Mouse (Mus musculus) heart, embryonic 16.5 days (tissue): Measurements from ENCODE around the gene Dtx3l. TPM values are rescaled to one million over a fixed set of nuclear protein-coding genes. Genes with fewer than 3 reads are reported as not detected.
"Not testable (repeated sequence)": the region's sequence is repeated elsewhere in the genome, so short reads cannot be mapped to it uniquely, and the experiment has no call there.

ENCODE experiments used
- ATAC-seq: fragments of 200-750 bp; cut with Nextera tagmentation; replicated peaks from 2 replicates; pipeline ENCODE4 v1.8.0; 2017; ENCODE audit warnings: moderate number of reproducible peaks; ENCODE audit not compliant: insufficient read depth, low FRiP score; ENCODE audit errors: extremely low read depth
- H3K27ac ChIP-seq: fragments of 300-500 bp; sonication (generic); 2 replicates; pipeline ENCODE4 v1.5.1; 2014; ENCODE audit warnings: mild to moderate bottlenecking, low read length, control low read depth, moderate library complexity
- H3K27me3 ChIP-seq: fragments of 300-500 bp; sonication (generic); 2 replicates; pipeline ENCODE4 v1.6.1; 2014; ENCODE audit warnings: low read length, mixed read lengths; ENCODE audit not compliant: control insufficient read depth, insufficient read depth
- H3K36me3 ChIP-seq: fragments of 300-500 bp; sonication (generic); 2 replicates; pipeline ENCODE4 v1.6.1; 2014; ENCODE audit not compliant: control insufficient read depth, insufficient read depth
- H3K4me1 ChIP-seq: fragments of 300-500 bp; sonication (generic); 2 replicates; pipeline ENCODE4 v1.6.1; 2014; ENCODE audit warnings: low read length, mixed read lengths; ENCODE audit not compliant: control insufficient read depth, insufficient read depth
- H3K4me2 ChIP-seq: fragments of 300-500 bp; sonication (generic); 2 replicates; pipeline ENCODE4 v1.6.1; 2014; ENCODE audit warnings: low read depth, mild to moderate bottlenecking, control low read depth, low read length
- H3K4me3 ChIP-seq: fragments of 300-500 bp; sonication (generic); 2 replicates; pipeline ENCODE4 v1.5.1; 2014; ENCODE audit warnings: mild to moderate bottlenecking, control low read depth, low read length
- H3K9ac ChIP-seq: fragments of 300-500 bp; sonication (generic); 2 replicates; pipeline ENCODE4 v1.6.1; 2014; ENCODE audit warnings: low read length, control low read depth
- H3K9me3 ChIP-seq: fragments of 300-500 bp; sonication (generic); replicated peaks from 2 replicates; pipeline ENCODE4 v1.6.1; 2016; ENCODE audit warnings: low read length; ENCODE audit not compliant: control insufficient read depth
- WGBS: fragments of 180-500 bp; shearing (Covaris S2); extraction: QIAGEN DNeasy Blood & Tissue Kit; methylation state at CpG from one replicate; pipeline ENCODE4 v1.1.7; 2014; 5-methylcytosine and 5-hydroxymethylcytosine counted together
- polyA plus RNA-seq: library from polyadenylated mRNA; unstranded; fragments of >200 nt; fragmentation: Nextera tagmentation; extraction: Ambion mirVana; gene quantifications from 2 replicates; pipeline ENCODE4 v1.2.1, GENCODE M21; 2015

Gene Dtx3l
- polyA plus RNA-seq, 1 experiment from 2014 or later = 9.4 TPM

DNA sequence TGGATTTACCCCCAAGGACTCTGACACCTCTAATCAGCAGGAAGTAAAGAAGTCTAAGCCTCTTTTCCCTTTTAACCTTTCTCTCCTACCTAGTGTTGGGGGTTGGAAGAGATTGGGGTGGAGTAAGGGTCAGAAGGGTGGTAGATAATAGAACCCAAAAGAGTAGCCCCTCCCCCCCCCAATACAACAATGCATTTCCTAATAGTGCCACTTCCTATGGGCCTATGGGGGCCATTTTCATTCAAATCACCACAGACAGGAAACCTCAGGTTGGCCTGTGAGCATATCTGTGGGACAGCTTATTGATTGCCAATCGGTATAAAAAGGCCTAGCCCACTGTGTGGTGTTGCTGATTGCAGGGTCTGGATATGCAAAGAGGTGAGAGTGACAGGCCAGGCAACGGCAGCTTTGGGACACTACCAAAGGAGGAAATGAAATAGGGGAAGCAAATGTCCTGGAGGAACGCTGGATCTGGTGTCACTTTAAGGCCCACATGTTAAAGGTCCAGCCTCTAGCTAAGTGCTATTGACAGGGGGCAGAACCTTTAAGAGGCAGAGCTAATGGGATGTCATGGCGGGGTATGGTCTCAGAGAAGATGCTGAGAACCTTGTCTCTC lies 34.7 kb downstream of the Dtx3l start:
- H3K9ac ChIP-seq = no peak overlapping the region
- no peaks in the 10 kb centered on the region for H3K36me3 ChIP-seq
- H3K4me3 ChIP-seq = no peak overlapping the region
- H3K27ac ChIP-seq = no peak overlapping the region
- 0 out of 2 replicates have a peak, but pooled peaks cover 4% of the 10 kb centered on the region for H3K9me3 ChIP-seq
- no peak overlapping the region for H3K4me2 ChIP-seq
- WGBS = 72% methylated on average over 4 of the region's 4 CpGs
- no peaks in the 10 kb centered on the region for H3K27me3 ChIP-seq
- H3K4me1 ChIP-seq = 0 out of 2 replicates have a peak, but pooled peaks cover 4% of the 10 kb centered on the region
- ATAC-seq = no peak

DNA sequence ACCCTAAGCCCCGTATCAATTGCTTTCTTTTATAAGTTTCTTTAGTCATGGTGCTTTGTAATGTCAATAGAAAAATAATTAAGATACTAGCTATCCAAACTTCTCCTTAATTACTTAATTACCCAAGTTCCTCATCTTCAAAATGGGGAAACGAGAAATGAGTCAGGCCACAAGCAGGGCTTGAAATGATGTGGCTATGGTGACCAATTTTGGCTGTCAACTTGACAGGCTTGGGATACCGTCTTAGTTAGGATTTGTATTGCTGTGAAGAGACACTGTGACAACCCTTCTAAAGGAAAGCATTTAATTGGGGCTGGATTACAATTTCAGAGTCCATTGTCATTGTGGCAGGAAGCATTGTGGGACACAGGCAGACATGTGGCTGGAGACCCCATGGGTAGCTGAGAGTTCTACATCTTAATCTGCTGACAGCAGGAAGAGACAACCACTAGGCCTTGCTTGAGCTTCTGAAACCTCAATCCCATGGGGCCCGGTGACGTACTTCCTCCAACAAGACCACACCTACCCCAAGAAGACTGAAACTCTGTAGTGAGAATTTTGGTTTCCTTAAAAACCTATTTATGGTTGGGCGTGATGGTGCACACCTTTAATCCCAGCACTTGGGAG lies 35.8 kb downstream of the Dtx3l start:
- H3K4me2 ChIP-seq = no peak overlapping the region
- H3K4me1 ChIP-seq = 0 out of 2 replicates have a peak, but pooled peaks cover 4% of the 10 kb centered on the region
- H3K27ac ChIP-seq = no peak overlapping the region
- H3K9me3 ChIP-seq = 0 out of 2 replicates have a peak, but pooled peaks cover 4% of the 10 kb centered on the region
- H3K27me3 ChIP-seq = no peaks in the 10 kb centered on the region
- no peak for ATAC-seq
- H3K4me3 ChIP-seq = no peak overlapping the region
- H3K9ac ChIP-seq = no peak overlapping the region
- no peaks in the 10 kb centered on the region for H3K36me3 ChIP-seq
- WGBS = 89% methylated on average over 6 of the region's 6 CpGs

DNA sequence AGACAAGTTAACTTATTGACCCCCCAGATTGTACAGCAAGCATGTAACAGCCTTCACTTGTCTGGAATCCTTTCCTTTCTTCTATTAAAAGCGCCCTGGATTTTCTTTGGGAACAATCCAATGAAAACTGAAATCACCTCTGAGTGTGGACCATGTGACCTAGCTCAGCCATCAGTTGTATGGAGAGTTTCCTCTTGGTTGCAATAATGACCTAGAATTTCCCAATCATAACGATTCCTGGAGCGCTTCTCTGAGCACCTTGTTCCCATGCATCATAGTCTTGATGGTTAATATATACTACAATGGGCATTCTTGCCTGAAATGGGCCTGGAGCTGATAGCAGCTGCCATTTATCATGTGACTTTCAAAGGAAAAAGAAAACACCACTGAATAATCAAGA lies 38.4 kb downstream of the Dtx3l start:
- no peaks in the 10 kb centered on the region for H3K27me3 ChIP-seq
- ATAC-seq = no peak
- H3K4me2 ChIP-seq = no peak overlapping the region
- H3K9ac ChIP-seq = no peak overlapping the region
- no peaks in the 10 kb centered on the region for H3K36me3 ChIP-seq
- no peak overlapping the region for H3K4me3 ChIP-seq
- WGBS = 81% methylated on average over 3 of the region's 3 CpGs
- H3K4me1 ChIP-seq = no peaks in the 10 kb centered on the region
- 0 out of 2 replicates have a peak, but pooled peaks cover 4% of the 10 kb centered on the region for H3K9me3 ChIP-seq
- H3K27ac ChIP-seq = no peak overlapping the region

DNA sequence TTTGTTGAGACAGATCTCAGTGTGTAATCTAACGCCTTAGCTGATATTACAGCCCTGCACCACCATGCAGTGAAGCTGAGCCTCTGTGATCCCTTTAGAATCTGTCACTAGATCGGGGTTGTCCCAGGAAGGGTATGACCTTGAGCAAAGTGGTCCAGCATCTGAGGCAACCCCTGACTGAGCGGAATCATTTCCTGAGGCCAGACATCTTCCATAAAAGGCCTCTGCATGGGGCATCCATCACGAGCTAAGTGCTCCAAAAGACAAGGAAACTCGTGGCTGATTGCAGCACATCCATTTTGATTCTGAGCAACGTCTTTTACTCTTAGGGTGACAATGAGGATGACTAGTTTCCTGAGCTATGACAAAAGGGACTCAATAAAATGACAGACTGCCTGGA lies 44.0 kb downstream of the Dtx3l start:
- H3K27me3 ChIP-seq = no peaks in the 10 kb centered on the region
- ATAC-seq = no peak
- H3K4me1 ChIP-seq = no peaks in the 10 kb centered on the region
- H3K9me3 ChIP-seq = no peaks in the 10 kb centered on the region
- 57% methylated on average over 6 of the region's 6 CpGs for WGBS
- H3K4me2 ChIP-seq = no peak overlapping the region
- H3K36me3 ChIP-seq = no peaks in the 10 kb centered on the region
- no peak overlapping the region for H3K4me3 ChIP-seq
- no peak overlapping the region for H3K9ac ChIP-seq
- no peak overlapping the region for H3K27ac ChIP-seq

DNA sequence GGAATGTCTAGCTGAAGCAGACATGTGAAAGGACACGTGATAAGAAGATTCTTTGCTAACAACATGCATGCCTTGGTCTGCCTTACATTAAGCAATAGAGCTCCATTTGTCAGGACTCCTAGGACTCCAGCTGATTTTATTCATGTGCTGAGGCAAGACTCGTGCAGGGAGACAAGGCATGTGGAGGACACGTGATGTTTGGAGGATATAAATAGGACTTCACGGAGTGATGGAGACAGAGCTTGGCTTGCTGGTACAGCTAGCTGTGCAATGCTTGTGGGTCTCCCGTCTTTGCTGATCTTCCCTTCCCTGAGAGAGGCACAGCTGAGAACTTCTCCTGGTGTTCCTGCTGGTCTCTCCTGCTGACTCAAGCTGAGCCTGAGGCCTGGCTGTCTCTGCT lies 47.3 kb downstream of the Dtx3l start:
- WGBS = 41% methylated on average over 5 of the region's 5 CpGs

DNA sequence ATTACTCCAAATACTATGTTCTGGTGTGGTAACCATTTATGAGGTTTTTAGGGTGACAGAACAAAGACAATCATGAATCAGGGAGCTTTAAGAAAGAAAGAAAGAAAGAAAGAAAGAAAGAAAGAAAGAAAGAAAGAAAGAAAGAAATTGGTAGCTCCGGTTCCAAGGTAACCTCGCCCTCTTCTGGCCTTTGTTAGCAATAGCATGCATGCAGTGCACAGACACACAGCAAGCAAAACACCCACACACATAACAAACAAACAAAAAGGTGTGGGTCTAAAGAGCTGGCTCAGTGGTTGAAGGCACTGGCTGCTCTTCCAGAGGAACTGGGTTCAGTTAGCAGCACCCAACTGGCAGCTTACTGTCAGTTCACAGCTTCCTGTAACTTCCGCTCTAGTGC lies 48.3 kb downstream of the Dtx3l start:
- Histone ChIP-seq H3K4me1 (no peaks in the 10 kb centered on the region), H3K27ac (no peak overlapping the region), H3K4me3 (no peak overlapping the region), H3K36me3 (no peaks in the 10 kb centered on the region), H3K4me2 (no peak overlapping the region), H3K9ac (no peak overlapping the region), H3K27me3 (no peaks in the 10 kb centered on the region), H3K9me3 (0 out of 2 replicates have a peak, but pooled peaks cover 2% of the 10 kb centered on the region)
- ATAC-seq = no peak
- 72% methylated on average over 3 of the region's 3 CpGs for WGBS

More for the DNA sequence above, 47.3 kb downstream of the Dtx3l start:
- not testable (repeated sequence) for H3K27me3 ChIP-seq, H3K36me3 ChIP-seq, H3K9ac ChIP-seq, H3K4me3 ChIP-seq, ATAC-seq, H3K27ac ChIP-seq, H3K9me3 ChIP-seq, H3K4me1 ChIP-seq, H3K4me2 ChIP-seq

DNA sequence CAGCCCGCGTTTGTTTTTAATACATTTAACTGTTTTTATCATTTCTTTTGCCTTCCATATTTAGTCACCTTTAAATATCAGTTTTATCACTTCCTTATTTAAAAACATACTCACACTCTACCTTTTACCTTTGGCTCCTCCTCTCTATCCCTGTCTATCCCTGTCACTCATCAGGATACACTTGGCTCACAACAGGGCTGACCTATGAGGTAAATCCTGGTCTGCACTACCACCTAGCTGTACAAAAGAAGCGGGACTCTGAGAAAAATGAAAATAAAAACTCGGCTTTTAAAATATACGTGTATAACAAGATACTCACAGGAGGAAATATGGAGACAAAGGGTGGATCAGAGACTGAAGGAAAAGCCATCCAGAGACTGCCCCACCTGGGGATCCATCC lies 50.0 kb downstream of the Dtx3l start:
- Histone ChIP-seq H3K36me3 (no peaks in the 10 kb centered on the region), H3K9me3 (0 out of 2 replicates have a peak, but pooled peaks cover 2% of the 10 kb centered on the region), H3K27ac (no peak overlapping the region), H3K4me3 (no peak overlapping the region), H3K9ac (no peak overlapping the region), H3K27me3 (no peaks in the 10 kb centered on the region), H3K4me2 (no peak overlapping the region), H3K4me1 (no peaks in the 10 kb centered on the region)
- WGBS = 83% methylated on average over 5 of the region's 5 CpGs
- ATAC-seq = no peak

DNA sequence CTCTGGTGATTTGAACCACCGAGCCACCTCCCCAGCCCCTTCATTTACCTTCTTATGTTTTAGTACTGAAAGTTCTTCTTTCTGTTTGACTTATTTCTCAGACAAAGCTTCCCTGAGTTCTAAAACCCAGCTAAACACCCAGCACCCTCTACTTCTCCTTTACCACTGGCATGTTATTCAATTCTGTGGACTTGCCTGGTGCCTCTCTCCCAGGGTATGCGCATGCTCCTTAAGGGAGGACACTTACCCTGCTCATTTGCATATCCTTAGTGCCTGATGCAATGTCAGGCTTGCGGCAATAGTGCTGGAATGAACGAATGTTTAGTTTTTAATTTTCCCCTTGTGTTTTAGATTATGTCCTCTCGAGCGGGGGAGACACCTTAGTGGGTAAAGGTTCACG lies 50.8 kb downstream of the Dtx3l start:
- no peaks in the 10 kb centered on the region for H3K27me3 ChIP-seq
- no peaks in the 10 kb centered on the region for H3K4me1 ChIP-seq
- 77% methylated on average over 7 of the region's 7 CpGs for WGBS
- H3K27ac ChIP-seq = no peak overlapping the region
- no peaks in the 10 kb centered on the region for H3K36me3 ChIP-seq
- H3K9ac ChIP-seq = no peak overlapping the region
- H3K4me2 ChIP-seq = no peak overlapping the region
- H3K4me3 ChIP-seq = no peak overlapping the region
- no peak for ATAC-seq
- 0 out of 2 replicates have a peak, but pooled peaks cover 2% of the 10 kb centered on the region for H3K9me3 ChIP-seq
